Mouse (Mus musculus) testis, postnatal 14 days (tissue): ENCODE results near the gene Rnf144b.

Source experiments
- DNase-seq: peaks from one replicate; pipeline ENCODE4 v3.0.0; 2021; ENCODE audit warnings: low spot score

The Rnf144b gene

GRCm38 (mm10) chr13:47220426-47220825 lies 98.0 kb downstream of the Rnf144b start:
- DNase-seq, result no peak

GRCm38 (mm10) chr13:47223576-47224538 lies 101.4 kb downstream of the Rnf144b start:
- no peak for DNase-seq

GRCm38 (mm10) chr13:47224648-47225323 lies 102.3 kb downstream of the Rnf144b start:
- no peak for DNase-seq

GRCm38 (mm10) chr13:47225324-47225697 lies 102.9 kb downstream of the Rnf144b start:
- no peak for DNase-seq

GRCm38 (mm10) chr13:47225802-47226201 lies 103.3 kb downstream of the Rnf144b start:
- DNase-seq, result no peak

- DNase-seq, result no peak
These were observed 104.1 kb downstream of the Rnf144b start for GRCm38 (mm10) chr13:47226521-47226920.

GRCm38 (mm10) chr13:47228201-47228600 lies 105.7 kb downstream of the Rnf144b start:
- DNase-seq, result no peak

- DNase-seq, result no peak
These were observed 106.3 kb downstream of the Rnf144b start for GRCm38 (mm10) chr13:47228626-47229190.

GRCm38 (mm10) chr13:47232163-47232562 lies 109.7 kb downstream of the Rnf144b start:
- no peak for DNase-seq

- no peak for DNase-seq
These were observed 114.9 kb downstream of the Rnf144b start for GRCm38 (mm10) chr13:47237376-47237775.

- no peak for DNase-seq
These were observed 115.7 kb downstream of the Rnf144b start for GRCm38 (mm10) chr13:47238131-47238530.

GRCm38 (mm10) chr13:47243569-47243968 lies 121.1 kb downstream of the Rnf144b start:
- no peak for DNase-seq

- peak; percentile 18 for DNase-seq
These were observed 122.3 kb downstream of the Rnf144b start for GRCm38 (mm10) chr13:47244771-47245170.

- DNase-seq, result no peak
These were observed 124.0 kb downstream of the Rnf144b start for GRCm38 (mm10) chr13:47246459-47246858.

- DNase-seq, result no peak
These were observed 124.8 kb downstream of the Rnf144b start for GRCm38 (mm10) chr13:47247156-47247800.

- no peak for DNase-seq
These were observed 126.0 kb downstream of the Rnf144b start for GRCm38 (mm10) chr13:47248289-47249010.

- DNase-seq, result no peak
These were observed 128.2 kb downstream of the Rnf144b start for GRCm38 (mm10) chr13:47250615-47251014.

GRCm38 (mm10) chr13:47251114-47251764 lies 128.8 kb downstream of the Rnf144b start:
- DNase-seq, result no peak

- DNase-seq, result no peak
These were observed 131.3 kb downstream of the Rnf144b start for GRCm38 (mm10) chr13:47253711-47254110.

GRCm38 (mm10) chr13:47259297-47259696 lies 136.8 kb downstream of the Rnf144b start:
- no peak for DNase-seq

GRCm38 (mm10) chr13:47261961-47262360 lies 139.5 kb downstream of the Rnf144b start:
- DNase-seq, result no peak
